Mouse (Mus musculus): ENCODE results near the gene Cdc16. TPM values are rescaled to one million over a fixed set of nuclear protein-coding genes. Genes with fewer than 3 reads are reported as not detected.

Gene Cdc16
- polyA plus RNA-seq, 1 experiment from 2014 or later: 175 TPM

DNA sequence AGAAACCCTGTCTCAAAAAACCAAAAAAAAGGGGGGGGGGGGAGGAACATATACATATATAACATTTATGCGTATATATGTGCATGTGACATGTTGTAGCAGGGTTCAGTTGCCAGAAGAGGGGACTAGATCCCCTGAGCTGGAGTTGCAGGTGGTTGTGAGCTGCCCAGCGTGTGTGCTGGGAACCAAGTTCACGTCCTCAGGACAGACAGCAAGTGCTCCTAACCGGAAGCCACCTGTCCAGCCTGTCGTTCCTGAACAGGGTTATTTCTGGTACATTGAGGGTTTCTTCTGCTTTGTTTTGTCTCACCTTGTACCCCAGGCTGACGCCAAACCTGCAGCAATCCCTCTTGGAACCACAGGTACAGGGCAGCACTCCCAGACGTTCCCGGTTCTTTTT, 32.1 kb downstream of the Cdc16 start:
- H3K9me3 ChIP-seq (ENCODE audit: control insufficient read depth, low read length): no peaks in the 10 kb centered on the region
- H3K27me3 ChIP-seq (replicated peaks; ENCODE audit: control insufficient read depth, insufficient read depth, low read length): no peaks in the 10 kb centered on the region
- H3K4me1 ChIP-seq (replicated peaks; ENCODE audit: control insufficient read depth, insufficient read depth, low read length): peaks cover 5% of the 10 kb centered on the region
- H3K27ac ChIP-seq (ENCODE audit: low read depth): no peak overlapping the region
- no peak overlapping the region for H3K4me3 ChIP-seq (ENCODE audit: low read depth, low read length)
- H3K4me2 ChIP-seq (ENCODE audit: low read length): no peak overlapping the region
- DNase-seq (ENCODE audit: low spot score): no peak
- no peak for ATAC-seq (replicated peaks; ENCODE audit: low FRiP score, low TSS enrichment, low read depth)
- peaks cover 47% of the 10 kb centered on the region for H3K36me3 ChIP-seq (ENCODE audit: control insufficient read depth, insufficient read depth, low read length)
- H3K9ac ChIP-seq (ENCODE audit: low read length): no peak overlapping the region
- WGBS: 91% methylated on average over 8 of the region's 8 CpGs

- Histone ChIP-seq H3K4me1 (replicated peaks; ENCODE audit: control insufficient read depth, insufficient read depth, low read length) (no peaks in the 10 kb centered on the region), H3K9me3 (ENCODE audit: control insufficient read depth, low read length) (no peaks in the 10 kb centered on the region), H3K4me3 (ENCODE audit: low read depth, low read length) (no peak overlapping the region), H3K27me3 (replicated peaks; ENCODE audit: control insufficient read depth, insufficient read depth, low read length) (no peaks in the 10 kb centered on the region), H3K36me3 (ENCODE audit: control insufficient read depth, insufficient read depth, low read length) (peaks cover 74% of the 10 kb centered on the region), H3K4me2 (ENCODE audit: low read length) (no peak overlapping the region), H3K9ac (ENCODE audit: low read length) (no peak overlapping the region), H3K27ac (ENCODE audit: low read depth) (no peak overlapping the region)
- WGBS: 72% methylated on average over 8 of the region's 8 CpGs
- DNase-seq (ENCODE audit: low spot score) (no peak), ATAC-seq (replicated peaks; ENCODE audit: low FRiP score, low TSS enrichment, low read depth) (peak; percentile 77)
Observed at GRCm38 (mm10) chr8:13793097-13793745, 35.7 kb downstream of the Cdc16 start.

- H3K27ac ChIP-seq (ENCODE audit: low read depth): no peak overlapping the region
- H3K27me3 ChIP-seq (replicated peaks; ENCODE audit: control insufficient read depth, insufficient read depth, low read length): no peaks in the 10 kb centered on the region
- DNase-seq (ENCODE audit: low spot score) (no peak), ATAC-seq (replicated peaks; ENCODE audit: low FRiP score, low TSS enrichment, low read depth) (peak; percentile 73)
- no peak overlapping the region for H3K9ac ChIP-seq (ENCODE audit: low read length)
- peaks cover 74% of the 10 kb centered on the region for H3K36me3 ChIP-seq (ENCODE audit: control insufficient read depth, insufficient read depth, low read length)
- no peak overlapping the region for H3K4me3 ChIP-seq (ENCODE audit: low read depth, low read length)
- no peaks in the 10 kb centered on the region for H3K4me1 ChIP-seq (replicated peaks; ENCODE audit: control insufficient read depth, insufficient read depth, low read length)
- H3K9me3 ChIP-seq (ENCODE audit: control insufficient read depth, low read length): no peaks in the 10 kb centered on the region
- WGBS: 73% methylated on average over 11 of the region's 11 CpGs
- H3K4me2 ChIP-seq (ENCODE audit: low read length): no peak overlapping the region
Observed at GRCm38 (mm10) chr8:13793746-13794101, 36.2 kb downstream of the Cdc16 start.

- H3K9me3 ChIP-seq (ENCODE audit: control insufficient read depth, low read length): no peaks in the 10 kb centered on the region
- H3K9ac ChIP-seq (ENCODE audit: low read length): no peak overlapping the region
- WGBS: 89% methylated on average over 5 of the region's 5 CpGs
- H3K4me2 ChIP-seq (ENCODE audit: low read length): no peak overlapping the region
- H3K27me3 ChIP-seq (replicated peaks; ENCODE audit: control insufficient read depth, insufficient read depth, low read length): no peaks in the 10 kb centered on the region
- DNase-seq (ENCODE audit: low spot score) (no peak), ATAC-seq (replicated peaks; ENCODE audit: low FRiP score, low TSS enrichment, low read depth) (no peak)
- H3K36me3 ChIP-seq (ENCODE audit: control insufficient read depth, insufficient read depth, low read length): peaks cover 58% of the 10 kb centered on the region
- no peak overlapping the region for H3K27ac ChIP-seq (ENCODE audit: low read depth)
- H3K4me3 ChIP-seq (ENCODE audit: low read depth, low read length): no peak overlapping the region
- no peaks in the 10 kb centered on the region for H3K4me1 ChIP-seq (replicated peaks; ENCODE audit: control insufficient read depth, insufficient read depth, low read length)
Observed at GRCm38 (mm10) chr8:13797676-13798075, 40.2 kb downstream of the Cdc16 start.

DNA sequence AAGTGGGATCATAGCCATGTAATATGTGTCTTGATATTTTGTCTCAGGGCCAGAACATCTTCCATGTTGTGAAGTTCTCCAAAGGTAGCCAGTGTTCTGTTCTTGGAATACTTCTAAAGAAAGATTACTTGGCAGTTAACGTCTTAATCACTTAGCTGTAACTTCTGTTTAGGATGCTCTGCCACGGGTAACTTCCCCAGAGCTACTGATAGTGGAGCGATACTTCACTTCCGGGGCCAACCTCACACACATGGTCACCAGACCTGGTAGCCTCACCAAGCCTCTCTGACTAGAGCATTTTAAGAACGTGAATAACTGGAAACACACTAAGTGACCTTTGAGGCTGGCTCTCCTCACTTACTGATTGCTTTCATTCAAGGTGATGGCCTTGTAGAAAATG, 42.1 kb downstream of the Cdc16 start:
- H3K27me3 ChIP-seq (replicated peaks; ENCODE audit: control insufficient read depth, insufficient read depth, low read length): no peaks in the 10 kb centered on the region
- H3K9me3 ChIP-seq (ENCODE audit: control insufficient read depth, low read length): no peaks in the 10 kb centered on the region
- no peak overlapping the region for H3K27ac ChIP-seq (ENCODE audit: low read depth)
- WGBS: 91% methylated on average over 5 of the region's 5 CpGs
- no peak overlapping the region for H3K9ac ChIP-seq (ENCODE audit: low read length)
- ATAC-seq (replicated peaks; ENCODE audit: low FRiP score, low TSS enrichment, low read depth) (no peak), DNase-seq (ENCODE audit: low spot score) (no peak)
- H3K4me2 ChIP-seq (ENCODE audit: low read length): no peak overlapping the region
- no peak overlapping the region for H3K4me3 ChIP-seq (ENCODE audit: low read depth, low read length)
- no peaks in the 10 kb centered on the region for H3K4me1 ChIP-seq (replicated peaks; ENCODE audit: control insufficient read depth, insufficient read depth, low read length)
- H3K36me3 ChIP-seq (ENCODE audit: control insufficient read depth, insufficient read depth, low read length): peaks cover 47% of the 10 kb centered on the region

DNA sequence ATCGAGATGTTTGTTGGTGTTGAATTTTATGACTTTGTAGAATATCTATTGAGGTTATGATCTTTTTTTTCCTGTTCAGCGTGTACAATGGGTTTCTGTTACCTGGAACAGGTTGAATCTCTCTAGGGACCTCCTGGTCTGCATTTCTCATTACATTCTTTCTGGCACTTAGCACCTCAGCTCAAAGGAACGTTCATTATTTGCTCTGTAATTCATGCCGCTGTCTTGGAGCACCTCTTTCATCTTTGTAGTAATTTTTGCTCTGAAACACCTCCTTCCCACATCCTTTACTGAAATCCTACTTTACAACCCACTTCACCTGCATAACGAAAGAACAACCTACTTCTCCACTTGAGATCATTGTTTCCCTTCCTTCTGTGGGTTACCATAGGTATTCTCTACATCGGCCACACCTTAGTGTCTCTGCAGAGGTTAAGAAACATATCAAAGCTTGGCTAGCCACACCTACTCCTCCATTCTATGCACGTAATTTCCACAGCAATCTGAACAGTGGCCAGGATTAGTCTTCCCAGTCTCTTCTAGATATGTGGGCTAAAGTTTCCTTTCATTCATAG, 71.2 kb downstream of the Cdc16 start:
- Histone ChIP-seq H3K27me3 (replicated peaks; ENCODE audit: control insufficient read depth, insufficient read depth, low read length) (no peaks in the 10 kb centered on the region), H3K9ac (ENCODE audit: low read length) (no peak overlapping the region), H3K36me3 (ENCODE audit: control insufficient read depth, insufficient read depth, low read length) (no peaks in the 10 kb centered on the region), H3K4me3 (ENCODE audit: low read depth, low read length) (no peak overlapping the region), H3K4me1 (replicated peaks; ENCODE audit: control insufficient read depth, insufficient read depth, low read length) (no peaks in the 10 kb centered on the region), H3K9me3 (ENCODE audit: control insufficient read depth, low read length) (no peaks in the 10 kb centered on the region), H3K27ac (ENCODE audit: low read depth) (no peak overlapping the region), H3K4me2 (ENCODE audit: low read length) (no peak overlapping the region)
- WGBS: 71% methylated on average over 7 of the region's 7 CpGs
- no peak for ATAC-seq (replicated peaks; ENCODE audit: low FRiP score, low TSS enrichment, low read depth)
- DNase-seq (ENCODE audit: low spot score): no peak

Other genes starting within 250 kb of the Cdc16 start
- not detected in 2 replicates for gene 1700029H14Rik, start 195.2 kb upstream of the Cdc16 start, polyA plus RNA-seq (2014; fragmentation: Nextera tagmentation; extraction: Ambion mirVana)
- 24.9 and 27.8 TPM in 2 replicates for gene Rasa3, start 80.1 kb upstream of the Cdc16 start, polyA plus RNA-seq (2014; fragmentation: Nextera tagmentation; extraction: Ambion mirVana)
- 0.12 TPM in 1 of 2 replicates, not detected in the other for gene Cfap97d2, start 51.8 kb upstream of the Cdc16 start, polyA plus RNA-seq (2014; fragmentation: Nextera tagmentation; extraction: Ambion mirVana)
- gene Upf3a, start 27.9 kb downstream of the Cdc16 start, polyA plus RNA-seq (2014; fragmentation: Nextera tagmentation; extraction: Ambion mirVana): 36.7 and 41.5 TPM in 2 replicates
- not detected in 2 replicates for gene AF366264, start 80.7 kb downstream of the Cdc16 start, polyA plus RNA-seq (2014; fragmentation: Nextera tagmentation; extraction: Ambion mirVana)
- 38.8 and 43.5 TPM in 2 replicates for gene Champ1, start 112.0 kb downstream of the Cdc16 start, polyA plus RNA-seq (2014; fragmentation: Nextera tagmentation; extraction: Ambion mirVana)
- gene Coprs, start 132.6 kb downstream of the Cdc16 start, polyA plus RNA-seq (2014; fragmentation: Nextera tagmentation; extraction: Ambion mirVana): 75.3 and 77.2 TPM in 2 replicates

Measured in intestine, embryonic 14.5 days (tissue).